Mouse (Mus musculus): Measurements from ENCODE around the gene Olfr726.

DNA sequence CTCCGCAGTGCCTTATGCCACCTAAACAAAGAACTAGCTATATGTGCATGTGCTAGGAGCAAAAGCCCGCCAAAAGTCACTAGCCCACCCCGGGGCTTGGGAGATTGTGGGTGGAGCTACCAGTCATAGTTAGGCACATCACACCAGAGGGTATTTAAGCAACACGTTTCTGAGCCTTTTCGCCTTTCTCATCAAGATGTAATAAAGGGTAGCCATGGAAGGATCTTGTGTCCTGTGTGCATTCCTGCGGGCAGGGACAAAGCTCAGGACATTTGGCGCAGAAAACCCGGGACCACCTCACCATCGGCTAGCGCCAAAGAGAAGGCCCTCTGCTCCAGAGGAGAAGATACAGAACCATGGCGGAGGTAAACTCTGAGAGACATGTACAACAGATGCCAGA lies 29.6 kb downstream of the Olfr726 start:
- TF ChIP-seq POLR2A (IDR thresholded peaks at IDR 0.05; ENCODE audit: extremely low read depth, insufficient read depth, low read length) (no peak), CTCF (IDR thresholded peaks at IDR 0.05; ENCODE audit: low read depth, low read length) (no peak)
